Mouse (Mus musculus) monocyte, adult 5-6 weeks (primary cell): ENCODE measurements around the gene Ankrd44. TPM values are rescaled to one million over a fixed set of nuclear protein-coding genes. Genes with fewer than 3 reads are reported as not detected.

ENCODE experiments used
- ATAC-seq: fragments of 153-309, 156-312 bp; replicated peaks from 2 replicates; pipeline ENCODE4 v1.8.0; 2017; ENCODE audit warnings: mild to moderate bottlenecking; ENCODE audit not compliant: low TSS enrichment, insufficient number of reproducible peaks, severe bottlenecking, poor library complexity, low FRiP score
- total RNA-seq: library from RNA; stranded (forward); fragments of 200-1000, 200-491, 200-594 nt; gene quantifications from 3 replicates; pipeline ENCODE4 v1.2.3, GENCODE M21; 2017

The Ankrd44 gene
- total RNA-seq, 1 experiment from 2014 or later = 321 TPM

DNA sequence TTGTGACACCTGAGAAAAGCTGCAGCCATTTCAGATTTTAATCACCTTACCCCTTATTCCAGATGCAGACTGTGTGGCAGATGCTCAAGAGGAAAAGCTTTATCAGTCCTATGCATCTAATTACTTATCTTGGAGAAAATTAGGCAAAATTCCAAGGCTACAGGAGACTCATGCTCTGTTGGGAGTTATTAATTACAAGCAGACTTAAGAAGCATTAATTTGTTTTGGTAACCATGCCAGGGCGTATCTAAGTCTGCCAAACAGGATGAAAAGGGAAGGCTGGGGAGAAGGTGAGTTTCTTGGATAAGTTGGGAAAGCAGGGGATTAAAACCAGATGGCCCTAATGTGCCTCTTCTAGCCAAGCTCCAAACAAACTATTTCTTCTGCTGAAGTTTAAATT, 222.7 kb downstream of the Ankrd44 start:
- ATAC-seq = no peak

DNA sequence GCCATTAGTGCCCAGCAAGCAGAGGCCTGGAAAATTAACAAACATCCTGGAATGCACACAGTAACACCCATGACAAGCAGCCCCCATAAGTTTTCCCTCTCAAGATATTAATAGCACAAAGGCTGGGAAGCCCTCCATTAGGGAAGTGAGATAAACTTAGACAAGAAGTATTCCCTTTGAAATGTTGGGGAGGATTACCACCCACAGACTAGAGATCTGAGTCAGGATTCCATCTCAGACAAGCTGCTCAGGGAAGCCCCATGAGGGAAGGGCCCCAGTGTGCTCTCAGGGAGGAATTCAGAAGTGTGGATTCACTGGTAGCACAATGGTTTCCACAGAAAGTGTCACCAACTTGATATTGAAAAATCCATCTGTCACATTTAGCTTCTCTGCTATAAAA, 223.3 kb downstream of the Ankrd44 start:
- no peak for ATAC-seq

DNA sequence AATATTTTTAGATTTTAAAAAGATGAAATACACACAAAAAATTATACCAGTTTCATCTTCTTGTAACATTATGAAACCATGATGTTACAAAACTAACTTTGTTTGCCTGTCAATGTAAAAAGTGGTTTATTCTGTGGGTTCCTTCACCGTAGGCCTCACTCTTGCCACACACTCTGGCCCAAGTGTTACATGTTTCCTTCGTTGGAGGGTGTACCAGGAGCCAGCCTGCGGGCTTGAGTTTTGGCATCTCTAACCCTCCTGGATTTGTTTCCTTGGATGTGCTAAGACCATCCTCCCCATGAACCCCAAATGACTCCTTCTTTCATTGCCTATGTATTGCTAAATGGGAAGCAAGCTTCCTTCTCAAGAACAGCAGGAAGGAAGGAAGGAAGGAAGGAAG, 230.8 kb downstream of the Ankrd44 start:
- ATAC-seq = peak; percentile 85

DNA sequence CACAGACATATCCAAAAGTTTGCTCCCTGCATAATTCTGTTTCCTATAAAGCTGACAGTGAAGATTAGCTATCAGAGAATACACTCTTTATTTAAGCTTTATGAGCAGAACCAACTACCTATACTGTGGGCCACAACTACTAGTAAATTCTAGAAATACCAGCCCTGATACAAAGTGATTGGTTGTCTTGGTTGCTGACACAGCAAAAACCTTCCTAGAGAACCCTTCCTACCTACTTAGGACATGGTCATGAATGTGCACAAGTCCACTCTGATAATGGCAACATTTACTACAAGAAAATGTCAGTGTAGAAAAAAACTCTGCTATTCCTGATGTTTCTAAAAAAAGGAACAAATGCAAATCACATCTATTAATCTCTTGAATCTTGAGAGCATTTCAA, 234.4 kb downstream of the Ankrd44 start:
- no peak for ATAC-seq

DNA sequence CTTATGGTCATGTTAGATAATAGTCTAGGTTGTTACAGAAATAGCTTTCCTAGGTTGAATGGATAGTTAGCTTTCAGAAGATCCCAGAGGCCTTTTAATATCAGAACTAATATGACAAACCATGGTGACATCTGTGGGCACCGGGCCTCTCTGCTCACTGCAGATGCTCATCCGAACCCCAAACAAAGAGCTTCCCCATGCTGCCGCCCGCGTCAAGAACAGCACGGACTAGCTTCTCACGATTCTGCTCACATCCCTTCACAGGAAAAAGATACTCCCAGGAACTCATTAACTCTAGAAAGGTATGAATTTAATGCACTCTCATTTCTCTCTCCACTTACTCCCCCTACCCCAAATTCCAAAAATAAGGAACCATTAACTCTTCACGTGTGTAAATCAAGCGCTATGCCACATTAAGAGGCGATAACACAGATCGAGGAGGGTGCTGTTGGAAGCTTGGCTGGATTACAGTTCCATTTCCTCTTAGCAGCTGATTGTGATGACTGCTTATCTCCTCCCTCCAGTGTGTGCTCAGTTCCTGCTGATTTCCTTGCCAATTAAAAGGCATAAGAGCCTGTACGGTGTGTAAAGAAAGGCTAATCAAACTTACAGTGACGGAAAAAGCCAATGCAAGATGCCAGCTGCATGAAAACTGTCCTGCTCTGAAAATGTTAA, 235.8 kb downstream of the Ankrd44 start:
- no peak for ATAC-seq

DNA sequence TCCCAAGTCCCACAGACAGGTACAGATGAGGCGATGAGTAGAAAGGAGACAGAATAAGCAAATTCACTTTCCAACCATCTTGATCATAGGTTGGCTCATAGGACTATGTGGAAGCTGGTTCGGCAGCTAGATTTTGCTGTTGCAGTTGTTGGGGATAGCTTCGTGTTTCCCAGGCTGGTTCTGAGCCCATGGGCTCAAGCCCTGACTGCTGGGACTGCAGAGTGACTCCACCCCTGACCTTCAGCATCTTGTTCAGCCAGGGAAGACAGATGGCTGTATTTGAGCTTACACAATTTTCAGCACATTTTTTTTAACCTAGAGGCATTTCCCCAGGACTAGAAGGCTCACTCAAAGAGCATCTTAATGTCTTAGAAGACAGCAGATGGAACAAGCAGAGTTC, 237.7 kb downstream of the Ankrd44 start:
- no peak for ATAC-seq

DNA sequence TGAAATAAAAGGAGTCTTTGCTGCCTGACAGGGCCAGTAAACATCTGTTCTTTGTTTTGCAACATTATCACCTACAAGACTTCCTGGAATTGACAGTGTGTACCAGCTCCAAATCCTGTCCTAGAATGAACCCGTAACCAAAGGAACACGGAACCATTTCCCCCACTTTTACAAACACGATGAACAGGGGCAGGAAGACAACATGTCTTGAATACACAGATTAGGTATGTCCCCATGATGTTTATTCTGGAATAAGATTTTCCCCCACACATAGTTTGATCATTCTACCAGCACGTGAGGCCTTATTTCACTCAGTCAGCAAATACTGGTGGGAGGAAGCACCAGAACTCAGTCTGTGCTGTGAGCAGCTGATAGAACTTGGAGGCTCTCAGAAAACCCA, 241.9 kb downstream of the Ankrd44 start:
- no peak for ATAC-seq

DNA sequence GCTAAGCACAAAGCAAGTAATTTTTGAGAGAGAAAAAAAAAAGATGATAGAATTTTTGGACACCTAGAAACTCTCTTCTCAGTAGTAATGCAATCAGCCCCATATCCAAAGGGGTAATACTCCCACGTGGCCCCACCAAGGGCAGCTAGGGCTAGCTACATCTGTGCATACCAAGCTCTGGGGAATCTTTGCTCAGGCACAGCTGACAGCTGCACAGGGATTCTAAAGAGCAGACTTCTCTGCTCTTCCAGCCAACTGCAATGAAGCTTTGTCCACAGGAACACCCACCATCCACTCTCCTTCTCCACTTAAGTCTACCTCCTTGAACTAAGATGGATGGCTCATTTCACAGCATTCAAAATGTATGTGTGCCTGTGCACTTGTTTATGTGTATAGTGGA, 246.6 kb downstream of the Ankrd44 start:
- ATAC-seq = no peak

DNA sequence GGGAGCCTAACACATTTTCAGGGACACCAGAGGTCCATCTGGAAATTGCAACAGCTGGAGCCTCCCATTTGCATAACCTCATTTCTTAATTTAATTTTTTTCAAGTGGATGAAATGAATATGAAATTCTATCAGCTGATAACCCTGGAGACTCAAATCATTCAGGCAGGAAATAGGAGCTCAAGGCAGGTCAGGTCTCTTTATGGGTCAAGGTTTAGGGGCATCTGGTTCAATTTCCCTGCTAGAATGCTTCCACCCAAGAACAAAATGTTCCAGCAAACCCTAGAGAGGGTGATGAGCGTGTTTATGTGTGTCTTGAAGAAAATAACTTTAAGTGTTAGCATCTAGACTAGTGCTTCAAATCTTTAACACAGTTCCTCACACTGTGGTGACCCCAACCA, 248.2 kb downstream of the Ankrd44 start:
- ATAC-seq = no peak

DNA sequence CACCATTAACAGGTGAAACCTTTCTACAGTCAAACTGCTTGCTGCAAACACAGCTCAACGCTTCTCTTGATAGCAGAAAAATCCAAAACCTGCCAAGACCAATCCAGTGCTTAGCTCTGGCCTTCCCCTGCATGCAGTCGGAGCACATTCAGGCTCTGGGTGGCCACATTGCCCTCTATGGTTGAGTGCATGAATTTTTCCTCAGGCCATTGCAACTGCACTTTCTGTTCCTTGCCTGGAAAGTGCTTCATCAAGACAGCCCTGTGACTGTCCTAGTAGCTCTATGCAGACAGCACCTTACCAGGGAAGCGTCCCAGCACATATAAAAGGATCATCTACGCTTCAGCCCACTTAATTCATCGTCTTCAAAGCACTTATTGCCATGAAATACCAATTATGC, 250.7 kb downstream of the Ankrd44 start:
- no peak for ATAC-seq

DNA sequence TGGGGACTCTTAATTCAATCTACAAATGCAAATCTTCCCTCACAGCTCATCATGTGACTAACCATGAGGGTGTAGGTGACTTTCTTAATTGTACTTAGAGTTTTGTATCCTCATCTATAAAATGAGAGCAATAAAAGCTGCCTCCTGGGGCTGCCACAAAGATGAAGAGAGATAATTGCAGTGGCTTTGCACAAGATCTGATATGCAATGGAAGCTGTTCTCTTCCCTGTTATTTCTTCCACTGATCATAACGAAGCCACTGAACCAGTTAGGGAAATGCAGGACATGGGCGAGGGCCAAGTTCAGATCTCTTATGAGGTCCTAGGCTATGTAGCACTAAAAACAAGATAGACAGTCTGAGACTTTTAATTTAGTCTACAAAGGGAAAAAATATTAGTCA, 258.2 kb downstream of the Ankrd44 start:
- ATAC-seq = no peak

DNA sequence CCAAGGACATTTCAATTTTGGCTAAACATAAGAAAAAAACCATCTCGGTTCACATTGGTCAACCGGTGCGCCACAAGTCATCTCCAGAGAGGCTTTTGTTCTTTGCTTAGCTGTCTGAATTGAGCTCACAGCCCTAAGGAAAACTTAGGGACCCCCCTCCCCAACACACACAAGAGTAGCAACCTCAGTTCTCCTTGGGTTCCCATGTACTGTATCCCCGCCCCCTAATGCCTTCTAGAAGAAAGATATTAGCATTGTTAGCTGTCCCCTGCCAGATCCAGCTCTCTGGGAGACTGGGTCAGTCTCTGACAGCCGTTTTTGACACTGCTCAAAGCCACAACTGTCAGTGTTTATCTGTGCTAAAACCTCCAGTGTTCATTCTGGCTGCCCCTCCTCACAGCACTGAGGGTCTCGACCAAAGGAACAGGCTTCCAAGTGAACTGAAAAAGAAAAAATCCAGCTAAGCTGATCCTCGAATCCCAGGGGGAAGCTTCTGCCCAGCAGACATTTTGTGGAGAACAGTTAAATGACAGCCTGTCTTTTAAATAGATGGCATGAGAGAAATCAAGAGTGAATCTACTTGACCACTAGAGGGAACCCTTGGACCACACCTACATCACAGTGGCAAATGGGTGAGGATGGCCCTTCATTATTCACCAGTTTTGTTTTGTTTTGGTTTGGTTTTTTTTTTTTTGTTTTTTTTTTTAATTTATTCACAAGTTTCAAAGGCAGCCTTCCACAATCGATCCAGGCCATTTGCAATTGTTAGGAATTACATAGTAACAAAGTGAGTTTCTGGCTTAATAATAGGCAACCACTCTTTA, 260.4 kb downstream of the Ankrd44 start:
- 0 out of 2 replicates have a peak, but pooled peaks have one; percentile 60 for ATAC-seq

DNA sequence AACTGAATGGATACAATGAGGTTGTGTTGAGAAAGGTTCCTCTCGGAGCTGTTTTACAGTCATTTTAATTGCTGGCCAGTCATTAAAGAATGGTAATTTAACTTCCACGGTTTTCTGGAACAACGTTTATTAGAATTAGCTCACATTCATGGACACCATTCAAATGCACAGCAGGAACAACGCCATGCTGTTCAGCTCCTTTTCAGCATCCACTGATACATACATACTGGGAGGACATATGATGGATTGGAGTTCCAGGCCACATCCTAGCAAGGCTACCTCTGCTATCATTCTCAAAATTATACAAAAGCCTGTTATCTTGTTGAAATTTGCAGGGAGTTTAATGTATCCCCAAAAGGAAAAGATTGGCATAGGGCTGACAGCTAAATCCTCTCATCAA, 261.1 kb downstream of the Ankrd44 start:
- ATAC-seq = no peak

DNA sequence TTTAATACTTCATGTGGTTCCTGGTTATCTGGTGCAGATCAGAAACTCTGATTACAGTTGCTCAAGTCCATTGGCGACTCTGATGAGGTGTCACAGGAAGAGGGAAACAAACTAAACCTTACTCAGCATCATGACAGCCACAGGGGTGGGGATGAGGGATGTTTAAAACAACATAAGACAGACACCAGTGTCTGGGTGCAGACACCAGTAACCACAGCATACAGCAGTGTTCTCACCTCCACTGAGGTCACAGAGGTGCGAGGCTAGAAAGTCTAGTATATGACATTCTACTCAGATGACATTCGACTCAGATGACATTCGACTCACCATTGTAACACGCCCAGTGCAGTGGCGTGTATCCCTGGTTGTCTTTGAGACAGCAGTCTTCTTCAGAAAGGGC, 265.5 kb downstream of the Ankrd44 start:
- peak; percentile 86 for ATAC-seq

DNA sequence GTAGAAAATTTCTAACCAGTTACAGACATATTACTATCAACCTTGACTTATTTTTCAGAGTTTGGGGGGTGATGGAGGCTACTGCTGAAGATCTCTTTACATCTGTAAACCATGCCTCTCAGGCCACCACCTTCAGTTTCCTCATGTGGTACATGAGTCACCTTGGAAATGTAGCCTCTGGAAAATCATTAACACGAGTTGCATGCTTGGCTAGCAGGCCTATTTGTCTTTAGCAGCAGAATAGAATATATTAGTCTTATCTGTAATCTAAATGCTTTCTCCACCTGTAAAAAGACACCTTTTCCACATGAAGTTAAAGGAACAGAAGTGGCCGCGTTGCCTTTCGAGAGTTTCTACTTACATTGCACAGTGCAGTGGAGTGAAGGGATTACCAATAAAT, 267.6 kb downstream of the Ankrd44 start:
- no peak for ATAC-seq

DNA sequence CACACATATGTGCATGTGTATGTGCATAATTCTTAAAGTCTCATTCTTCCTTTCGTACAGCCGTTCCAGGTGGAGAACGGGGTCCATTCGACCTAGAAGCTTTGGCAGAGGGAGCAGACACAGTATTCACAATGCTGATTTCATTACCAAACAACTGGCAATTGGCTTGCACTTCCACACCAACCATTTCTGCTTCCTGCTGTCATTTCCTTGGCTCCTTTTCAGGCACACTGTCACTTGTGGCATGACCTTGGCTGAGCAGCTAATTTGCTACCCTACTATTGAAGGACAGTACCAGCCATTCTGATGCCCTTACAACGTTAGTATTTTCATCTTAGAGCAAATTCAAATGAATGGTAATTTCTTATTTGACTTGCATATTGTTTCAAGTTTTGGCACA, 277.9 kb downstream of the Ankrd44 start:
- no peak for ATAC-seq

DNA sequence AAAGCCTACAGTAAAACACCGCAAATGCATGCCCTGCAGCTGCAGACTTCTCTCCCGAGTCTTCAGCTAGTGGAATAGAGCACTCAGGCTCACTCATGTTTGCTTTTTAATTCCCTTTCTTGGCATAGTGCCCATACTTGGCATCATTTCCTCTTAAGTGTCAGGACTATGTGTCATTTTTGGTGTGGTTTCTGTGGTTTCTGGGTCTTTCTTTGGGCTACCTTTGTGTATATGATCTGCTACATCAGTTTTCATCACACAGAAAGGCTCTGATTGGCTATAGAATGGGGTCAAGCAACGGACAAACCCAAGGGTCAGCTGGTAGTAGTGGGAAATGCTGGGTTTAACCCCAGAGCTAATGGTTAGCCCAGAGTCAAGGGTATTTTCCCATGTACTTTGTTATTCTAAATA, 278.8 kb downstream of the Ankrd44 start:
- no peak for ATAC-seq

DNA sequence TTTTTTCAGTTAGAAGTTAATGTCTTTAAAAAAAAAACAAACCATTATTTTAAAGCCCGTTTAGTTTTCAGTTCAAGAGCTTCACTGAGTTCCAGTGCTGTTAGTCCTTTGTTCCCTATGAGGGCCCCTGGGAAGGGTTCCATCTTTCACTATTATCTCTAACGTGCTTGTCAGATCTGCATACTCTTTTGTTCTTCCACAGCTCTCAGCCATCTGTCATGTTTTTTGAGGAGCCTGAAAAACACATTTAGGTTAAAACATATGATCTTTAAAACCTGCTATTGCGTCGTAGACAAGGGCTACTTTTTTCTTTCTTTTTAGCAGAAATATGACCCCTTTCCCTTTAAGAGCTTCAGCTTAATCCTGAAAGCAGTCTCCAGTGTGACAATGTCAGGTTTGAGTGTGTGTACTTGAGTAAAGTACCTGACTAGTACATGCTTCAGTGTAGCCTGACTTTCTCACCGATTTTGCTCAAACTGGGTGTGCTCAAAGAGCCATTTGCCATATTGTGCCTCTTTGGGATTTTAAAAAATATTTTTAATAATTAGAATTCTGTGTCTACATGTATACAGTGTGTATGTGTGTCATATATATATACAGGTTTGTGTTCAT, 285.9 kb downstream of the Ankrd44 start:
- no peak for ATAC-seq

DNA sequence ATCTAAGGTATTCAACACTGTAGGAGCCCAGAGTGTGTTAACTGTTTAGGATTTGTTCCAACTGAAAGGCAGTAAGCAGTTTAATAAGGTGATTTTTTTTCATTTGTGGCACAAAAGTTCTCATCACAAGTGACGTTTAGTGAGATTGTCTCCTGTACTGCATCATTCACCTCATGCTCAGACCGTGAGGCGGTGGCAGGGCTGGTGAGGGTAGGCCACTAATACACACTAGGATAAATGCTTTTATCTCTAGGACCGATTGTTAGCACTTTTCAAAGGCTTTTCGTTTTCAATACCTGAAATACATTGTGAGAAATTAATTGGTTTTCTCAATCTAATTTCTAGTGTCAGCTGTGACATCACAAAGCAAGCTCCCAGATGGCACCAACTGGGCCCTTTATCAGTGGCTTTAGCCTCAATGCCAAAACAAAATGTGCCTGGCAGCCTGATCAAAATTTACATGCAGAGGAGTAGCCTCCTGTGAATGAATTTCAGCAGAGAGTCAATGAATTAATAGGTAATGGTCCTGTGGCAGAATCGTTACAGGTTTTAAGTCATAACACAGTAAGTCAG, 286.6 kb downstream of the Ankrd44 start:
- ATAC-seq = no peak

DNA sequence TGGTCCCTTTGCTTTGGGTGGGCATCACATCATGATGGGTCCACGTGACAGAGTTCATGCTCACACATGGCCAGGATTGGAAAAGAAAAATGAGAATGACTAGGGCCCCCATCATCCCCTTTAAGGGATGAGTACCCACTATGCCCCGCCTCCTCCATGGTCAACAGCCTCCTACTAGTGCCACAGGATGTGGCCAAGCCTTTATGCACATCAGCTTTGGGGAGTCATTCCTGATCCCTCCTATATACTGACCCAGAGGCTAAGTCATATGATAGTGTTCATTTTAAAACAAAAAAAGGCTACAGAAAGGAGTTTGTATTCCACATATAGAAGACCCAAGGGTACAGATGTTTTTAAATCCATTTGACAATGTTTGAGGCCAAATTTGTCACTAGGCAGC, 287.1 kb downstream of the Ankrd44 start:
- no peak for ATAC-seq
